Mouse (Mus musculus): ENCODE data around the gene Myo18b.

DNA sequence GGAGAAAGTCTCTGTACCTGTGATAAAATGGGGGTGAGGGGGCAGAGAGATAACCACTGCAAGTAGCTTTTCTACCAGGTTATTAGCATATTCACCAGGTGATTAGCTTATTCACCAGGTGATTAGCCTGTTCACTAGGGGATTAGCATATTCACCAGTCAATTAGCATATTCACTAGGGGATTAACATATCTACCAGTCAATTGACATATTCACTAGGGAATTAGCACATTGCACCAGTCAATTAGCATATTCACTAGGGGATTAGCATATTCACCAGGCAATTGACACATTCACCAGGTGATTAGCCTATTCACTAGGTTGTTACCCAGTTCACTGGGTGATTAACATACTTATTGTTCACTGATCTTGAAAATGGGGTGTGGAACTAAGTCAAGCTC, 186.3 kb downstream of the Myo18b start:
- TF ChIP-seq POLR2A (IDR thresholded peaks at IDR 0.05; ENCODE audit: borderline replicate concordance, insufficient read depth, low read length) = no peak
- TF ChIP-seq CTCF (IDR thresholded peaks at IDR 0.05; ENCODE audit: borderline replicate concordance, insufficient read depth, low read depth, low read length) = no peak
